Mouse (Mus musculus) neural tube, postnatal 0 days (tissue): ENCODE results near the gene Sprr2b. TPM values are rescaled to one million over a fixed set of nuclear protein-coding genes. Genes with fewer than 3 reads are reported as not detected.

Experiments used
- polyA plus RNA-seq: library from polyadenylated mRNA; unstranded; fragments of >200 nt; fragmentation: Nextera tagmentation; extraction: Ambion mirVana; gene quantifications from 2 replicates; pipeline ENCODE4 v1.2.1, GENCODE M21; 2015

Gene Sprr2b
- polyA plus RNA-seq, result not detected in 2 replicates

DNA sequence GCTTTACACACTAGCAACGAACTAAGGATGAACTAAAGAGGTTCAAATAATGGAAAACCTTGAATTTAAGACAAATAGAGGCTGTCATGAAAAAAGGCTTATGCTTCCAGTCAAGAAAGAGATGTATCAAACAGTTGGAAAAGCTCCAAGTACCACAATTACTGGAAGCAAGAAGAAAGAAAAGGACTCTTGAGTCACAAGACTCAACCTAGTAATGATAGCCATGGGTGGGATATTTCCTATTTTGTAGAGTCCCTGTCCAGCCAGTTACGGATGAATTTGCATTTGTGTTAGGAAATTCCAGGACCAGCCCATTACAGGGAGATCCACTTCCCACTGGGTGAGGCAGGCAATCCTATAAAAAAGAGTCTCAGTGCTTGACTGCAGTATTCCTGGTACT, at the start of gene Sprr2b:
Sprr2b (plus strand) TSS at position 301 of the 400 bp plus-strand sequence.

GRCm38 (mm10) chr3:92285101-92285500, 31.3 kb upstream of the Sprr2b start, which contains the start of gene Sprr2a3:
Gene Sprr2a3, plus strand, starts transcription at chr3:92285417.

DNA sequence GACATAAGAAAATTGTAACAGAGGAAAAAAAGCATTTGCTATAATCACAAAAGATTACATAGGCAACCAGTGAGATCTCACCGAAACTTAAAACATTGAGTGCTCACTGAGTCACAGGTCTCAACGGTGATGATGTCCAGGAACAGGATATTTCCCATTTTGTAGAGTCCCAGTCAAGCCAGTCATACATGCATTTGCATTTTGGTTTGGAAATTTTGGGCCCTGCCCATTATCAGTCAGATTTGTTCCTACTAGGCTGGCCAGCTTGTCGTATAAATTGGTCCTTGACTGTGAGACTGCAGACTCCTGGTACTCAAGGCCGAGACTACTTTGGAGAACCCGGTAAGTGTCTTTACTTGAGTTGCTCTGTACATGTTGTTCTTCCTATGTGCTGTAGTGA, 22.4 kb downstream of the Sprr2b start, which contains the start of gene Sprr2d:
Sprr2d (plus strand) TSS at position 301 of the 400 bp plus-strand sequence.

DNA sequence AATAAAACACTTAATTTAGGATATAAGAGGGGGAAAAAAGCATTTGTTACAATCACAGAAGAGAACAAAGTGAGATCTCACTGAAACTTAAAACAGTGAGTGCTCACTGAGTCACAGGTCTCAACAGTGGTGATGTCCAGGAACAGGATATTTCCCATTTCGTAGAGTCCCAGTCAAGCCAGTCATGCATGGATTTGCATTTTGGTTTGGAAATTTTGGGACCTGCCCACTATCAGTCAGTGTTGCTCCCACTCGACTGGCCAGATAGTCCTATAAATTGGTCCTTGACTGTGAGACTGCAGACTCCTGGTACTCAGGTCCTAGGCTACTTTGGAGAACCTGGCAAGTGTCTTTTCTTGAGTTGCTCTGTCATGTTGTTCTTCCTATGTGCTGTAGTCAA, 35.4 kb downstream of the Sprr2b start, which contains the start of gene Sprr2e:
Sprr2e (plus strand) TSS at position 301 of the 400 bp plus-strand sequence.

GRCm38 (mm10) chr3:92364887-92365286, 48.5 kb downstream of the Sprr2b start, which contains the start of gene Sprr2f:
Gene Sprr2f, plus strand, starts transcription at chr3:92365187.

Other genes starting within 250 kb of the Sprr2b start
- 14.5 and 21.2 TPM in 2 replicates for gene Lor, start 233.5 kb upstream of the Sprr2b start, polyA plus RNA-seq
- not detected in 2 replicates for gene Prr9, start 192.7 kb upstream of the Sprr2b start, polyA plus RNA-seq
- not detected in 2 replicates for gene Lelp1, start 173.9 kb upstream of the Sprr2b start, polyA plus RNA-seq
- not detected in 2 replicates for gene Sprr2a1, start 100.8 kb upstream of the Sprr2b start, polyA plus RNA-seq
- not detected in 2 replicates for gene Sprr2a2, start 100.7 kb upstream of the Sprr2b start, polyA plus RNA-seq
- not detected in 2 replicates for gene Sprr2a3, start 31.2 kb upstream of the Sprr2b start, polyA plus RNA-seq
- gene Sprr2d, start 22.5 kb downstream of the Sprr2b start, polyA plus RNA-seq, result not detected in 2 replicates
- gene Sprr2e, start 35.5 kb downstream of the Sprr2b start, polyA plus RNA-seq, result not detected in 2 replicates
- gene Sprr2f, start 48.6 kb downstream of the Sprr2b start, polyA plus RNA-seq, result not detected in 2 replicates
- not detected in 2 replicates for gene Sprr2h, start 69.1 kb downstream of the Sprr2b start, polyA plus RNA-seq
- gene Sprr2i, start 91.4 kb downstream of the Sprr2b start, polyA plus RNA-seq, result not detected in 2 replicates
- gene Sprr2j-ps, start 101.5 kb downstream of the Sprr2b start, polyA plus RNA-seq, result not detected in 2 replicates
- gene Gm9774, start 112.8 kb downstream of the Sprr2b start, polyA plus RNA-seq, result 7.8 and 9.7 TPM in 2 replicates
- not detected in 2 replicates for gene Sprr2k, start 116.0 kb downstream of the Sprr2b start, polyA plus RNA-seq
- gene Sprr1b, start 122.2 kb downstream of the Sprr2b start, polyA plus RNA-seq, result not detected in 2 replicates
- not detected in 2 replicates for gene Sprr3, start 142.1 kb downstream of the Sprr2b start, polyA plus RNA-seq
- 0.85 and 1.2 TPM in 2 replicates for gene Sprr1a, start 169.3 kb downstream of the Sprr2b start, polyA plus RNA-seq
- not detected in 2 replicates for gene Sprr4, start 183.9 kb downstream of the Sprr2b start, polyA plus RNA-seq
- not detected in 2 replicates for gene 2310046K23Rik, start 217.9 kb downstream of the Sprr2b start, polyA plus RNA-seq